Mouse (Mus musculus): Measurements from ENCODE around the gene Abi1.

DNA sequence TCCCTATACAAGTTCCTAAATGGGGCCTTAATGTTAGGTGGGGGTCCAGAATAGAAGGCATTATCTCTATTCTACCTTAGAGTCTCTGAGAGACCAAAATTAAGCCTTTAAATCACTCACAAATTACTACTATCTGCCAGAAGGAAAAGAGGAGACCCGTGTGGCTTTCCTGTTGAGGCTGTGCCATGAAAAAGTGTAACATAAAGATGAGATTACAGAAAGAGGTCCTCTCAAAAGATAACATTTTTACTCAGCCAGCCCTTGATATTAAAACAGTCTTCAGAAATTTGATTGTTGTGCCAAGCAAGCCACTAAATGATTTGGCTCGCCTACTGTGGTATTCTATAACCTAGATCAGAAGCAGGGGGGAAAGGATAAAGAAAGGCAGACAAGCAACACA is 32.9 kb downstream of the Abi1 start:
- TF ChIP-seq CTCF (IDR thresholded peaks at IDR 0.05; ENCODE audit: control insufficient read depth, insufficient read depth, low read length) = no peak
- TF ChIP-seq POLR2A (IDR thresholded peaks at IDR 0.05; ENCODE audit: borderline replicate concordance, control insufficient read depth, low read depth, low read length) = no peak
